Mouse (Mus musculus): Measurements from ENCODE around the gene E030018B13Rik.

DNA sequence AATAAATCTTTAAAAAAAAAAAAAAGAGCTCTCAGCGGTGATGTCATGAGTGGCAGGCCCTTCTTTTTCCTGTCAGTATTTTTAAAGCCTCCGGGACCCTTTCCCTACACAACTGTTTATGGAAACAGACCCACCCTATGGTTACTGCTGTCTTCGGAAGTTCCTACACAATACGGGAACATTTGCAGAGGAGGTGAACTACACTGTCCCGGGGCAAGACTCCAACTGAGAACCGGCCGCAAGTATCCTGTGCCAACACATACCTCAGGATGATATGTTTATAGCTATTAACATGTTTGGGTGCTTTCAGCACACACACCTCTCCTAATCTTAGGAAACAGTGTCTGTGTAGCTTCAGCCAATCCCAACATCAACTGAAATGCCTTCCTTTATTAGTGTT is 31.6 kb upstream of the E030018B13Rik start:
- TF ChIP-seq CTCF (IDR thresholded peaks at IDR 0.05 in 2 of 3, conservative IDR thresholded peaks at IDR 0.05 in 1 of 3; ENCODE audit: control insufficient read depth in 1 of 3, insufficient read depth in 1 of 3, low read depth in 2 of 3, low read length in 3 of 3, poor library complexity in 1 of 3, severe bottlenecking in 1 of 3) = no peak
- TF ChIP-seq CHD2 (IDR thresholded peaks at IDR 0.05; ENCODE audit: low read length) = no peak
- no peak for TF ChIP-seq MAX (IDR thresholded peaks at IDR 0.05; ENCODE audit: low read length)
- no peak for TF ChIP-seq GATA1 (IDR thresholded peaks at IDR 0.05; ENCODE audit: low read depth, low read length)
- no peak for TF ChIP-seq EP300 (IDR thresholded peaks at IDR 0.05; ENCODE audit: low read depth in 1 of 2, low read length in 2 of 2)
- TF ChIP-seq KAT2A (conservative IDR thresholded peaks at IDR 0.05; ENCODE audit: low read depth, low read length) = no peak
- TF ChIP-seq POLR2A (IDR thresholded peaks at IDR 0.05; ENCODE audit: control insufficient read depth in 1 of 2, insufficient read depth in 1 of 2, low read depth in 1 of 2, low read length in 2 of 2, poor library complexity in 1 of 2) = no peak
- no peak for TF ChIP-seq ZC3H11A (IDR thresholded peaks at IDR 0.05; ENCODE audit: low read depth, low read length)
- no peak for TF ChIP-seq MAFK (IDR thresholded peaks at IDR 0.05; ENCODE audit: borderline replicate concordance, low read depth, low read length)
- no peak for TF ChIP-seq ELF1 (IDR thresholded peaks at IDR 0.05; ENCODE audit: low read depth, low read length)
- TF ChIP-seq E2F4 (IDR thresholded peaks at IDR 0.05; ENCODE audit: borderline replicate concordance, low read depth, low read length) = no peak

Data from MEL (cell line).